Mouse (Mus musculus) liver, adult 2 months (tissue): ENCODE data around the gene Fanci.

Source experiments
- CTCF ChIP-seq: fragments of 200-500 bp; IDR thresholded peaks from 2 replicates; pipeline ENCODE4 v1.5.1; 2011; ENCODE audit warnings: low read depth, low read length, control low read depth
- POLR2A ChIP-seq: fragments of 200-500 bp; IDR thresholded peaks from 2 replicates; pipeline ENCODE4 v1.6.1; 2011; ENCODE audit warnings: low read length, control low read depth; ENCODE audit not compliant: insufficient read depth; ENCODE audit errors: extremely low read depth

GRCm38 (mm10) chr7:79397446-79397963 is 5.8 kb downstream of the Fanci start:
- TF ChIP-seq CTCF (no peak), POLR2A (no peak)
